Mouse (Mus musculus) intestine, embryonic 15.5 days (tissue): ENCODE results near the gene Vezt. TPM values are rescaled to one million over a fixed set of nuclear protein-coding genes. Genes with fewer than 3 reads are reported as not detected.

Experiments used
- ATAC-seq: fragments of 200-750 bp; cut with Nextera tagmentation; 2 replicates; pipeline ENCODE4 v1.8.0; 2017; ENCODE audit warnings: moderate TSS enrichment, moderate library complexity
- H3K27ac ChIP-seq: fragments of 300-500 bp; sonication (generic); 2 replicates; pipeline ENCODE4 v1.5.1; 2015; ENCODE audit warnings: mild to moderate bottlenecking, inconsistent platforms
- H3K27me3 ChIP-seq: fragments of 300-500 bp; sonication (generic); replicated peaks from 2 replicates; pipeline ENCODE4 v1.6.1; 2015; ENCODE audit warnings: inconsistent platforms
- H3K36me3 ChIP-seq: fragments of 300-500 bp; sonication (generic); 2 replicates; pipeline ENCODE4 v1.6.1; 2015; ENCODE audit warnings: inconsistent platforms
- H3K4me1 ChIP-seq: fragments of 300-500 bp; sonication (generic); replicated peaks from 2 replicates; pipeline ENCODE4 v1.6.1; 2015; ENCODE audit warnings: inconsistent platforms
- H3K4me2 ChIP-seq: fragments of 300-500 bp; sonication (generic); replicated peaks from 2 replicates; pipeline ENCODE4 v1.6.1; 2015; ENCODE audit warnings: mild to moderate bottlenecking, inconsistent platforms
- H3K4me3 ChIP-seq: fragments of 300-500 bp; sonication (generic); replicated peaks from 2 replicates; pipeline ENCODE4 v1.5.1; 2015; ENCODE audit warnings: inconsistent platforms
- H3K9ac ChIP-seq: fragments of 300-500 bp; sonication (generic); 2 replicates; pipeline ENCODE4 v1.6.1; 2015; ENCODE audit warnings: inconsistent platforms
- H3K9me3 ChIP-seq: fragments of 300-500 bp; sonication (generic); 2 replicates; pipeline ENCODE4 v1.6.1; 2016; ENCODE audit warnings: inconsistent platforms
- WGBS: fragments of 180-500 bp; shearing (Covaris S2); methylation state at CpG from one replicate; pipeline ENCODE4 v1.1.7; 2015; 5-methylcytosine and 5-hydroxymethylcytosine counted together
- polyA plus RNA-seq: library from polyadenylated mRNA; unstranded; fragments of >200 nt; fragmentation: Nextera tagmentation; extraction: Ambion mirVana; gene quantifications from 2 replicates; pipeline ENCODE4 v1.2.1, GENCODE M21; 2015

The Vezt gene
- polyA plus RNA-seq, 1 experiment from 2014 or later, result 20.1 TPM

DNA sequence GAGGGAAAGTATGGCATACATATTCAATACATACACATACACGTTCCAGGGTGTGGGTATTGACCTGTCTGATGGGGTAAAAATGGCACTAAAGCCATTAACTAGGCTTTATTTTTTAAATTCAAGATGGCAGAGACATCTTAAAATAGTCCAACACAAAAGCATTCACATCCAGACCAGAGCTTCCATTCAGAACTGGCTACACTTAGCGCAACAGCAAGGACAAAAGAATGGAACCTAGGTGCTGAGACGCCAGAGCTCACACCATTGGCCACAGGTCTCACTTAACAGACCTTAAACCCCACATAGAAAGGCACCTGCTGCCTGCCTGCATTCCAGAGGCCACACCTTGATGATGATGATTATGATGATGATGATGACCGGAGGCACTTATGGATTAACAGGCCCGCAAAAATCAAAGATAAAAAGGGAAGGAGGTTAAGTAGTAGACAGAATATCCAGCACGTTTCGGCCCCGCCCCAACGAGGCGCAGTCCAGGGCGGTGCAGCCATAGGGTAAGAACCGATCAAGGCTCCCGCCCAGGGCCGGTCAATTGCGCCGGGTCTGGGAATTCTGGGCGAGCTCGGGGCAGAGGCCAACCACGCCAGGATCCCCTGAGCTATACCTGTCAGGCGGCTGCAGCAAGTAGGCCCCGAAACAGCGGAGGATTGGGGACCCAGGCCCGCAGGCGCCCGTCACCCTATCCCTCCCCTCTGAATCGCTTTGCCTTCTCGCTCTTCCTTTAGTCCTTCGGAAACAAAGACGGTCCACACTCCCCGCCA, 550 bp downstream of the Vezt start:
- Histone ChIP-seq H3K27ac (peak overlapping the region; percentile 75), H3K27me3 (no peaks in the 10 kb centered on the region), H3K36me3 (no peaks in the 10 kb centered on the region), H3K4me1 (0 out of 2 replicates have a peak, but pooled peaks cover 9% of the 10 kb centered on the region), H3K4me3 (peak overlapping the region; percentile 94), H3K9me3 (no peaks in the 10 kb centered on the region), H3K4me2 (peak overlapping the region; percentile 75), H3K9ac (peak overlapping the region; percentile 89)
- peak; percentile 89 for ATAC-seq
- WGBS, result under 1% methylated on average over 30 of the region's 30 CpGs

DNA sequence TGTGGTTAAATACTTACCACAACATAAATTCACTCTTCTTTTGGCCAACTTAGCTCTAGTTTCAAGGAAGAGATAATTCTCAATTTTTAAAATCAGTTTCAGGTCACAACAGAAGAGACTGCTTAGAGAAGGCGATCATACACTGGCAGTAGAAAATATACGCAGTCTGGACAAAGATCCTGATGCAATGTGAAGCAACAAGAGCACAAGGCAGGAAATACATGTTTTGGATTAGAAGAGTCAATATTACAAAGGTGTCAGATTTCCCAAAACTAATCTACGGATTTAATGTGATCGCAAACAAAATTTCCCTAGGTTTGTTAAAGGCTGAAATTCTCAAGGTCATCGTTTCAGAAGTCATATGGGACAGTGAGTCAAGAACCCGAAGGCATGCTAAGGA, 4.5 kb downstream of the Vezt start:
- Histone ChIP-seq H3K27ac (no peak overlapping the region), H3K36me3 (no peaks in the 10 kb centered on the region), H3K9me3 (no peaks in the 10 kb centered on the region), H3K9ac (no peak overlapping the region), H3K4me1 (0 out of 2 replicates have a peak, but pooled peaks cover 5% of the 10 kb centered on the region), H3K4me3 (no peak overlapping the region), H3K4me2 (no peak overlapping the region), H3K27me3 (no peaks in the 10 kb centered on the region)
- no peak for ATAC-seq
- WGBS, result 93% methylated on average over 6 of the region's 6 CpGs

DNA sequence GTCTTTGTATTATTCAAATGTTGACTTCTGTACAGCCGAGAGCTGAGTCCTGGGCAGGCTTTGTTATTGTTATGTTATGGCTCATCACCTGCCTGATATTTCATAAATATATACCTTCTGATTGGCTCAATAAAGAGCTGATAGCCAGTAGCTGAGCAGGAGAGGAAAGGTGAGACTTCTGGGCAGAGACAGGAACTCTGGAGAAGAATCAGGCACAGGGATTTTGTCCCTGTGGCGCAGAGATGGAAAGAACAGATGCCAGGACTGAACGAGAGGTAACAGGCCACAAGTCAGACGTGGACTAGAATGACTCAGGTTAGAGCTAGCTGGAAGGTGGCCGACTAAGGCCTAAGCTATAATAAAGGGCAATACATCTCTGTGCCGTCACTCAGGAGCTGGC, 7.1 kb downstream of the Vezt start:
- no peaks in the 10 kb centered on the region for H3K4me1 ChIP-seq
- no peak for ATAC-seq
- 82% methylated on average over 6 of the region's 6 CpGs for WGBS

DNA sequence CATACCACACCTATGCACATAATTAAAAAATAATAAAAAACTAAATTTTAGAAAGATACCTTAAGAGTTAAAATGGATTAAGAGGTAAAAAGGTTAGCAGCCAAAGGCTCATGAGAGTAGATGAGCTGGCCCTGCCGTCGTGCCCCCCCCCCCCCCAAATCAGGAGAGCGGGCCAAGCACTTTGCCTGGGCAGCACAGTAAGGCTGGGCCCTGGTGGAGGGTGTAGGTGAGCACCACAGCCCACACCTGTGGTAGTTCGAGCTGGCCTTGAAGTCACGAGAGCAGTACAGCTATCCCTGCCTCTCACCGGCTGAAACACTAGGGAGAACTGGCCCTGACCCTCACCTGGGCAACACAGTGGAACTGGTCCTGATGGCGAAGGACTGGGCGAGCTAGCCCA, 10.5 kb downstream of the Vezt start:
- WGBS, result 89% methylated on average over 8 of the region's 8 CpGs
- Histone ChIP-seq H3K4me2 (no peak overlapping the region), H3K4me1 (no peaks in the 10 kb centered on the region), H3K9me3 (no peaks in the 10 kb centered on the region), H3K27me3 (no peaks in the 10 kb centered on the region), H3K27ac (no peak overlapping the region), H3K4me3 (no peak overlapping the region), H3K36me3 (no peaks in the 10 kb centered on the region), H3K9ac (no peak overlapping the region)
- no peak for ATAC-seq

More for the DNA sequence above, 7.1 kb downstream of the Vezt start:
- Histone ChIP-seq H3K27ac (no peak overlapping the region), H3K9ac (no peak overlapping the region), H3K27me3 (no peaks in the 10 kb centered on the region), H3K36me3 (no peaks in the 10 kb centered on the region), H3K4me3 (no peak overlapping the region), H3K9me3 (no peaks in the 10 kb centered on the region), H3K4me2 (no peak overlapping the region)

DNA sequence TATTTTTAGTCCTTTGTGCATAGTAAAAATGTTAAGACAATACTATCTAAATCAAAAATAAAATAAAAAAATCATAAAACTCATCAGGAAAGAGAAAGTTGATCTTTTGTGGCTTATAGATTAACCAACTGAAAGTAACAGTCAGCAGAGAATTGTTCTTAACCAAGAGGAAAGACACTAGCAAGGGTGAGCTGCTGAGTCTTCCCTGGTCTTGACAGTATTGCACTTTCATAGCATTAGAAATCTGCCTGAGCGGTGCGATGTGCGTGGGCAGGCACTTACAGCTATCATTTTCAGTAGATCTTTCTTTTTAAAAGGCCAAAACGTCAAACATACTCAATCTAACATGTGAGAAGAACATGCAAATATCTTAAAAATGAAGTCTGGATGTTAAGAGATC, 14.6 kb downstream of the Vezt start:
- 82% methylated on average over 4 of the region's 4 CpGs for WGBS
- H3K9ac ChIP-seq, result no peak overlapping the region
- H3K4me3 ChIP-seq, result no peak overlapping the region
- H3K9me3 ChIP-seq, result no peaks in the 10 kb centered on the region
- H3K4me1 ChIP-seq, result no peaks in the 10 kb centered on the region
- no peak overlapping the region for H3K27ac ChIP-seq
- ATAC-seq, result no peak
- H3K4me2 ChIP-seq, result no peak overlapping the region
- H3K36me3 ChIP-seq, result no peaks in the 10 kb centered on the region
- H3K27me3 ChIP-seq, result no peaks in the 10 kb centered on the region

DNA sequence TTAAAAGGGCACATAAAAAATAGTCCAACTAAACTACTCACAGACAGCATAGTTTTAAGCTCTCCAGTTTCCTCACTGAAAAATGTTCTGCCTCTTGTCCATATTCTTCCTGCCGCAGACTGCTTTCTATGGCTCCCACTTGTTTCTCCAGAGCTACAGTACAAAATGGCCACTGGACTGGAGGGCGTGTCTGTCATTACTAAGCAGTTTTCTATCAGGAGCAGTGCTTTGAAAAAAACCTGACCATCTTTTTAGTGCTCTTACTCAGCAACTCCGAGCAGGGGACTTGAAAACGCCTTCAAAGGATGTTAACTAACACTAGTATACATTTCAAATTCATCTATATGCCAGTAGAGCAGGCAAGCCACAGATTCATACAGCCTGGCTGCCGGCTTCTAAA, 15.0 kb downstream of the Vezt start:
- WGBS, result 59% methylated on average over 5 of the region's 5 CpGs
- Histone ChIP-seq H3K36me3 (no peaks in the 10 kb centered on the region), H3K9me3 (no peaks in the 10 kb centered on the region), H3K9ac (no peak overlapping the region), H3K4me3 (no peak overlapping the region), H3K27me3 (no peaks in the 10 kb centered on the region), H3K27ac (no peak overlapping the region), H3K4me2 (no peak overlapping the region), H3K4me1 (no peaks in the 10 kb centered on the region)
- no peak for ATAC-seq

GRCm38 (mm10) chr10:94017455-94017854, 18.2 kb downstream of the Vezt start:
- H3K9ac ChIP-seq, result no peak overlapping the region
- H3K9me3 ChIP-seq, result no peaks in the 10 kb centered on the region
- no peaks in the 10 kb centered on the region for H3K4me1 ChIP-seq
- WGBS, result 81% methylated on average over 8 of the region's 8 CpGs
- ATAC-seq, result no peak
- H3K27me3 ChIP-seq, result no peaks in the 10 kb centered on the region
- H3K4me3 ChIP-seq, result no peak overlapping the region
- H3K36me3 ChIP-seq, result no peaks in the 10 kb centered on the region
- no peak overlapping the region for H3K27ac ChIP-seq
- H3K4me2 ChIP-seq, result no peak overlapping the region

DNA sequence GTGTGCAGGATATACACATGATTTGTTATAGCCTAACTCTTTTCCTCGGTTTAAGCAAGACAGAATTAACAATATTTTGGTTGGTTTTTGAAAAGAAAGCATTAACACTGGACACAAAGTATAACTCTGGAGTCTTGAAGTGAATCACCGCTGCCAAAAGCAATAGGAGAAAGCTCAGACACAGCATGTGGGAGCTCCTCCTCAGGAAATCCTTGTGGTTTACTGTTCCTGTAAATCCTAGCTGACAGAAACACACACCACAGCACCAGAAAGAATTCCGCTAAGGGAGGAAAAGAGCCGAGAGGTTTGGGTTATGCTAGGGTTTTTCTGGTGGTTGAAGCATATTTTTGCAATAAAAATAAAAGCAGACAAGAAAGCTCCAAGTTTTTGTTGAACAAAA, 21.4 kb downstream of the Vezt start:
- no peaks in the 10 kb centered on the region for H3K36me3 ChIP-seq
- ATAC-seq, result no peak
- no peaks in the 10 kb centered on the region for H3K27me3 ChIP-seq
- H3K4me2 ChIP-seq, result no peak overlapping the region
- H3K4me3 ChIP-seq, result no peak overlapping the region
- H3K27ac ChIP-seq, result no peak overlapping the region
- H3K4me1 ChIP-seq, result no peaks in the 10 kb centered on the region
- H3K9ac ChIP-seq, result no peak overlapping the region
- H3K9me3 ChIP-seq, result no peaks in the 10 kb centered on the region
- WGBS, result 53% methylated on average over 4 of the region's 4 CpGs

DNA sequence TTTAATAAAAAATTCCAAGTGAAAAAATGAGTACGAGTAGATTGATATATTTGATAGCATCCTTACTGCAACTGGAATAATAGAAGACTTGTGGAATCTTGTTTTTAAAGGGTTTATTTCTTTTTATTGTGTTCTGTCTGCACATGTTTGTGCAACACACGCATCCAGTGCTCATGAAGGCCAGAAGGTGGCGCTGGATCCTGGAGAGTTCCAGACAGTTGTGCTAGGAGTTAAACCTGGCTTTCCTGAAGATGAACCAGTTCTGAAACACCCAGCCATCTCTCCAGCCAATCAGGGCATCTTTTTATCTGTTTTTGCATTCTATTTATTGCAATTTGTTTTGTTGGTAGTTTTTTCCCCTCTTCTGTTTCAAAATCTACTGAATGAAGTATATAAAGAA, 22.4 kb downstream of the Vezt start:
- Histone ChIP-seq H3K36me3 (no peaks in the 10 kb centered on the region), H3K4me1 (no peaks in the 10 kb centered on the region), H3K27ac (no peak overlapping the region), H3K4me2 (no peak overlapping the region), H3K27me3 (no peaks in the 10 kb centered on the region), H3K4me3 (no peak overlapping the region), H3K9ac (no peak overlapping the region), H3K9me3 (no peaks in the 10 kb centered on the region)
- no peak for ATAC-seq
- 63% methylated on average over 3 of the region's 3 CpGs for WGBS

DNA sequence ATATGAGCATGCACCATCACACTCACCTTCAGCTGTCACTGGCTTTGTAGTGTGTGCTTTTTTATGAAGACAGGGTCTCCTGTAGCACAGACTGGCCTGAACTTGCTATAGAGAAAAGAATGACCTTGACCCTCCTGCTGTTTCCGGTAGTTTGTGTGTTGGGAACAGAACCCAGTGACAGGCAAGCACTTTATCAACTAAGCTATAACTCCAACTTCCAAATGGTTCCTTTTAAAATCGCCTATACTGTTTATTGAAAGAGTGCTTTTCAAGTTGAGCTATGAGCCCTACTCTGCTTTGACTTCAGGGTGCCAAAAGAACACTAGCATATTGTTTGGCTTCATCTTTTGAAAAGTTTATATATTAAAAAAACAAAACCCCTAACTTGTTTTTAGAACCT, 24.6 kb downstream of the Vezt start:
- no peak overlapping the region for H3K4me3 ChIP-seq
- no peak overlapping the region for H3K9ac ChIP-seq
- no peak for ATAC-seq
- H3K27ac ChIP-seq, result no peak overlapping the region
- no peaks in the 10 kb centered on the region for H3K9me3 ChIP-seq
- H3K4me1 ChIP-seq, result no peaks in the 10 kb centered on the region
- H3K4me2 ChIP-seq, result no peak overlapping the region
- no peaks in the 10 kb centered on the region for H3K36me3 ChIP-seq
- no peaks in the 10 kb centered on the region for H3K27me3 ChIP-seq
- 32% methylated on average over 2 of the region's 2 CpGs for WGBS

- no peaks in the 10 kb centered on the region for H3K27me3 ChIP-seq
- no peak overlapping the region for H3K9ac ChIP-seq
- H3K9me3 ChIP-seq, result no peaks in the 10 kb centered on the region
- no peak overlapping the region for H3K4me3 ChIP-seq
- no peak overlapping the region for H3K4me2 ChIP-seq
- ATAC-seq, result no peak
- WGBS, result 72% methylated on average over 3 of the region's 3 CpGs
- H3K4me1 ChIP-seq, result no peaks in the 10 kb centered on the region
- no peaks in the 10 kb centered on the region for H3K36me3 ChIP-seq
- H3K27ac ChIP-seq, result no peak overlapping the region
Observed at GRCm38 (mm10) chr10:94009991-94010679, 25.5 kb downstream of the Vezt start.

GRCm38 (mm10) chr10:94008356-94008755, 27.3 kb downstream of the Vezt start:
- H3K4me1 ChIP-seq, result no peaks in the 10 kb centered on the region
- H3K27me3 ChIP-seq, result no peaks in the 10 kb centered on the region
- ATAC-seq, result no peak
- H3K36me3 ChIP-seq, result no peaks in the 10 kb centered on the region
- H3K27ac ChIP-seq, result no peak overlapping the region
- H3K4me2 ChIP-seq, result no peak overlapping the region
- no peaks in the 10 kb centered on the region for H3K9me3 ChIP-seq
- WGBS, result 88% methylated on average over 2 of the region's 2 CpGs
- no peak overlapping the region for H3K9ac ChIP-seq
- H3K4me3 ChIP-seq, result no peak overlapping the region

DNA sequence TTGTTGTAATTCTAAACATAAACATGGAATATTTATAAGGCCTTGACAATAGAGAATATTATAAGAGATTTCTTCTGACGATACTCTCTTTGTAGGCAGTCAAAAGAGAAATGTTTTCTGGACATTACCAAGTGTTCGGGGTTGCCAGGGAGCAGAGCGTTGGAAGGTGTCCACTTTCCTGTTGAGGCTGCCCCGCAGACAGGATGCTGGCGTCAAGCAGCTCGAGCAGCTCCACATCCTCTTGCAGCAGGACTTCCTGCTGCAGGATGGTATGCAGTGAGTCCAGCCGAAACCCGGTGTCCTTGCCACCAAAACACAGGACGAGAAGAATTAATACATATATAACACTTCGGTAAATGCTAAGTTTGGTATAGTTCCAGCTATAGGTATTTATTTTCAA, 35.4 kb downstream of the Vezt start:
- Histone ChIP-seq H3K27me3 (no peaks in the 10 kb centered on the region), H3K4me1 (no peaks in the 10 kb centered on the region), H3K27ac (no peak overlapping the region), H3K36me3 (peaks cover 7% of the 10 kb centered on the region), H3K9ac (no peak overlapping the region), H3K9me3 (no peaks in the 10 kb centered on the region; the same call in 1 of the 2 replicates), H3K4me2 (no peak overlapping the region), H3K4me3 (no peak overlapping the region)
- 85% methylated on average over 10 of the region's 10 CpGs for WGBS
- no peak for ATAC-seq
